Mouse (Mus musculus): Measurements from ENCODE around the gene H2al1k.
"Not testable (repeated sequence)": the region's sequence is repeated elsewhere in the genome, so short reads cannot be mapped to it uniquely, and the experiment has no call there.

DNA sequence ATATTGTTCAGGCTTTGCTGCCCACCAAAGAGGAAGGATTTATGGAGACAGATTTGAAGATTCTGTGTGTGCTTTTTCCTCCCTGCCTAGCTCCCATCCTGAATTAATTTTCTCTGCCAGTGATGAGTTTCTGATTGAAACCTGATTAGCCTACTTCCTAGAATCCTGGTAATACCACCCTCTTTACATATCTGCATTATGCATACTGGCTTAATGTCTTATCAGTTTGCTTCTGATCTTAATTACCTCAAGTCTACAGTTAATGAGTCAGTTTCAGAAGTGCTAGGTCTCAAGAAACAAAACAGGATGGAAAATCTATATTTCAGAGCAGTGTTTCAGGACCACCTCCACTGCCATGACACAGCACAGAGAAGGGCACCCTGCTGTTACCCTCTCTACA, 34.0 kb upstream of the H2al1k start:
- not testable (repeated sequence) for TF ChIP-seq CTCF (IDR thresholded peaks at IDR 0.05; ENCODE audit: borderline replicate concordance, extremely low read depth, insufficient read depth, insufficient read length); POLR2A (IDR thresholded peaks at IDR 0.05; ENCODE audit: borderline replicate concordance, extremely low read depth, insufficient read depth, insufficient read length, poor library complexity, severe bottlenecking)

Data from brain, embryonic 14.5 days (tissue).